Mouse (Mus musculus) C2C12 (cell line): ENCODE results near the gene Tnxb. TPM values are rescaled to one million over a fixed set of nuclear protein-coding genes. Genes with fewer than 3 reads are reported as not detected.

Experiments used
- H3K27me3 ChIP-seq: one replicate; pipeline ENCODE4 v1.6.1; 2011; ENCODE audit not compliant: control insufficient read depth, insufficient read depth, insufficient read length
- H3K36me3 ChIP-seq: one replicate; pipeline ENCODE4 v1.6.1; 2011; ENCODE audit not compliant: control insufficient read depth, insufficient read depth
- H3K4me3 ChIP-seq: one replicate; pipeline ENCODE4 v1.5.1; 2011; ENCODE audit warnings: mild to moderate bottlenecking, control low read depth; ENCODE audit not compliant: poor library complexity, insufficient read depth, severe bottlenecking
- H3K79me2 ChIP-seq: one replicate; pipeline ENCODE4 v1.6.1; 2011; ENCODE audit not compliant: control insufficient read depth, insufficient read depth
- H3K79me3 ChIP-seq: one replicate; pipeline ENCODE4 v1.6.1; 2011; ENCODE audit warnings: low read depth, control low read depth
- H3ac ChIP-seq: one replicate; pipeline ENCODE3; 2011; ENCODE audit warnings: low read depth; ENCODE audit not compliant: control insufficient read depth, insufficient read length
- CEBPB ChIP-seq: IDR thresholded peaks from one replicate; pipeline ENCODE4 v1.6.1; 2011; ENCODE audit warnings: low read depth, mild to moderate bottlenecking, control low read depth, moderate library complexity
- CTCF ChIP-seq: IDR thresholded peaks from one replicate; pipeline ENCODE4 v1.5.1; 2011; ENCODE audit not compliant: control insufficient read depth, insufficient read depth, insufficient read length
- FOSL1 ChIP-seq: IDR thresholded peaks from one replicate; pipeline ENCODE4 v1.8.0; 2011; ENCODE audit warnings: mild to moderate bottlenecking, low read length; ENCODE audit not compliant: poor library complexity, insufficient read depth, severe bottlenecking
- MAX ChIP-seq: IDR thresholded peaks from one replicate; pipeline ENCODE4 v1.6.1; 2011; ENCODE audit warnings: mild to moderate bottlenecking, control low read depth
- MYOD1 ChIP-seq: IDR thresholded peaks from one replicate; pipeline ENCODE4 v1.6.1; 2011; ENCODE audit warnings: low read depth; ENCODE audit not compliant: control insufficient read depth, insufficient read length
- MYOG ChIP-seq: IDR thresholded peaks from one replicate; pipeline ENCODE4 v1.6.1; 2011; ENCODE audit not compliant: control insufficient read depth, insufficient read length; ENCODE audit errors: extremely low read depth
- USF1 ChIP-seq: IDR thresholded peaks from one replicate; pipeline ENCODE4 v1.6.1; 2011; ENCODE audit warnings: low read depth, mild to moderate bottlenecking, control low read depth, moderate library complexity
- polyA plus RNA-seq: library from polyadenylated mRNA; unstranded; fragments of >200 nt; fragmentation: generic; extraction: Trizol; gene quantifications from one replicate; pipeline ENCODE4 v1.2.1, GENCODE M21; 2012; ENCODE audit warnings: missing spikeins

The Tnxb gene
- polyA plus RNA-seq, 1 experiment, result 0.02 TPM

DNA sequence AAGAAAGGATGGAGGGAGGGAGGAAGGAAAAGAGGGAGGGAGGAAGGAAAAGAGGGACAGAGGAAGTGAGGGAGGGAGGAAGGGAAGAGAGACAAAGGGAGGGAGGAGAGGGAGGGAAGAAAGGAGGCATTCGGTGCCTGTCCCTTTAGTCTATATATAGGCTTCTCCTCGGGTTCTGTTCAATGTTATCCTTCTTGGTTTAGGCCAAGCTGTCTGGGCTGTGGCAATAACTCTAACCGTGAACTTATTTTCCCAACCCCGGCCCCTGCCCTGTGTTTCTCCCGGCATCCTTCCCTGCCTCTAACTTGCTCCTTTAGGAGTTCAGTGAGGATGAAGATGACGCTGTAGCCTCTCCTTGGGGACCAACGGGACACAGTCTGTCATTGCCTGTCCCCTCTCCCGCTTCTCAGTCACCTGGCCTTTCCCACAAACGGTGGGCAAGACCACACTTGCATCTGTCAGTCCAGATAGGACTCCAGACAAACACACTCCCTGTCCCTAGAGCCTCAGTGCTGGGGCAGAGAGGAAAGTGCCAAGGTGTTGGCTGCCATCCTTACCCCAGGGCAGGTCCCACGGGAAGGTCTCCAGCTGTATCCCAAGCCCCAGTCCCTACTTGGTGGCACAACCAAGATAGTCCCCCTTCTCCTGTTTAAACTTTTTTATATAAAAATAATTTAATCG lies 4.3 kb downstream of the Tnxb start:
- Histone ChIP-seq H3ac (no peak overlapping the region), H3K79me2 (no peaks in the 10 kb centered on the region), H3K4me3 (no peak overlapping the region), H3K36me3 (no peaks in the 10 kb centered on the region), H3K79me3 (no peaks in the 10 kb centered on the region), H3K27me3 (peaks cover 90% of the 10 kb centered on the region)
- TF ChIP-seq CTCF (no peak), MAX (no peak), CEBPB (no peak), MYOD1 (no peak), MYOG (no peak)

DNA sequence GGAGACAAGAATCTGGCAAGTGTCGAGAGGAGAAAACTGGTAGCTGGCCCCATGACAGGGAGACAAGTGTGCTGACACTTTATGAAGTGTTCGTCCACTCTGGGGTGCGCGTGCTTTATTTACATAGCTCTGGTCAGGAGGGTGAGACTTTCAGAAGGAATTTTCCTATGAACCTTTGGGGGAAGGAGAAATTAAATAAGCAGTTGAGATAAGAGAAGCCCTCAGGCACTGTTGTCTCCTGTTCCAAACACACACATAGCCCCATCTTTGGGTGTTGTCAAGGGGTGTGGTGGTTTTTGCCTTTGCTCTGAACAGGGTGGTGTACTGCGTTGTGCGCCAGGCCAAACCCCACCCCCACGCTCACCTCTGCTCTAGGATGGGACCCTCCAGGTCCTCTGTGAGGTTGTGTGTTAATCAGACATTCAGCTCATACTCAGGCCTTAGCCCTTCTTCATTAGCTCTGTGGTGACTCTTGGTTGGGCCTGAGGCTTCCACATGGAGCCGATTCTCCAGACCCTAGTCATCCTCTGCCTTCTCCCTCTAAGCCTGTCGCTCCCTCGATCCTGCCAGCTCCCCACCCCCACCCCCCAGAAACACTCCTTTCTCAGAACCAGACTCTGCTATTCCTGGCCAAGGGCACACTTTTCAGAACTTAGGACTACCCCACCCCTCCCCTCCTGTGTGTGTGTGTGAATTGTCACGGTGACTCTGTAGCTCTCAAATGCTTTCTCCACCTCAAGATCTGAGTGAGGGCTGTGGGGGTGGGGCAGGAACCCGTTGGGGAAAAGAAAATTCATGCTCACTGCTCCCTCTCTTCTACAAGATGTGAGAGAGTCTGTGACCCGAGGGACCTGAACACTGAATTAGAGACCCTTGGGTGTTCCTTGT lies 5.1 kb downstream of the Tnxb start:
- Histone ChIP-seq H3K79me2 (no peaks in the 10 kb centered on the region), H3K36me3 (no peaks in the 10 kb centered on the region), H3ac (no peak overlapping the region), H3K4me3 (no peak overlapping the region), H3K27me3 (peaks cover 90% of the 10 kb centered on the region), H3K79me3 (no peaks in the 10 kb centered on the region)
- TF ChIP-seq MAX (no peak), CEBPB (no peak), MYOG (no peak), CTCF (no peak), MYOD1 (no peak), FOSL1 (no peak), USF1 (no peak)

DNA sequence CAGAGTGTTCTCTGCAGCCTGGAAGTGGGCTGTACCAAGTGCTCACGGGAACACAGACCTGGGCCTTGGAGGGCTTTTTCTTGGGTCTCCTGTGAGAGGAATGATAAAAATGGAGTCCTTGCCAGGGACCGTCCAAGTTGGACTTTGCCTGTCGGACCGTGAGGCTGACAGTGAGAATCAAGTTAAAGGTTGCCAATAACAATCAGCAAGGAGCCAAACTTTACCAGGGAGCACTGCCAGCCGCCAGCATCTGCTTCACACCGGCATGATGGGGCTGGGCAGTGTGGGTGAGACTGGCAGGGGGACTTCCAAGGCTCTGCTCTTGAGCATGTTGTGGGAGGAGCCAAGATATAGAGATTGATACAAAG lies 5.7 kb downstream of the Tnxb start:
- Histone ChIP-seq H3K4me3 (no peak overlapping the region), H3ac (no peak overlapping the region), H3K36me3 (no peaks in the 10 kb centered on the region), H3K79me2 (no peaks in the 10 kb centered on the region), H3K79me3 (no peaks in the 10 kb centered on the region), H3K27me3 (peaks cover 84% of the 10 kb centered on the region)
- TF ChIP-seq MYOG, result no peak
- TF ChIP-seq CTCF, result no peak
- no peak for TF ChIP-seq MAX
- TF ChIP-seq FOSL1, result no peak
- no peak for TF ChIP-seq MYOD1
- TF ChIP-seq CEBPB, result no peak
- TF ChIP-seq USF1, result no peak

DNA sequence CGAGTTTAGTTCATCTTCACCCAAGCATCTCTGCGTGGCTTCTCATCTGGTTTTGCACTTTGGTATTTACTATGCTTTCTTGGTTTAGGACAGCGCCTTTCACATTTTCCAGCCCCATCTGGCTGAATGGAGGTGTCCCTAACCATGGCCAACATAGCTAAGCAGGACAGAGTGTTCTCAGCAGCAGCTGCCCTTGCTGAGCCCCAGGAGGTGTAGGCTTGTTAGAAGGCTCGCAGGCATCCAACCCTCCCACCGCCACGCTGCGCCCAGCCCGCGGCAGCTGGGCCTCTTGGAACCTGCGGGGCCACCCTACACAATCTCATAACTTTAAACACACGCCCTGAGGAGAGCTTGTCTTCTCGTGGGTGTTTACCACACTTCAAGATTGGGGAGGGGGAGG lies 6.3 kb downstream of the Tnxb start:
- H3K27me3 ChIP-seq, result peaks cover 78% of the 10 kb centered on the region

GRCm38 (mm10) chr17:34680191-34680590 lies 9.9 kb downstream of the Tnxb start:
- Histone ChIP-seq H3K79me3 (no peaks in the 10 kb centered on the region), H3K27me3 (peaks cover 54% of the 10 kb centered on the region), H3ac (no peak overlapping the region), H3K4me3 (no peak overlapping the region), H3K79me2 (no peaks in the 10 kb centered on the region), H3K36me3 (no peaks in the 10 kb centered on the region)
- TF ChIP-seq MYOG (no peak), MAX (no peak), CEBPB (no peak), CTCF (no peak), MYOD1 (no peak), USF1 (no peak), FOSL1 (no peak)

More for the DNA sequence above, 6.3 kb downstream of the Tnxb start:
- Histone ChIP-seq H3ac (no peak overlapping the region), H3K4me3 (no peak overlapping the region), H3K79me2 (no peaks in the 10 kb centered on the region), H3K36me3 (no peaks in the 10 kb centered on the region), H3K79me3 (no peaks in the 10 kb centered on the region)
- TF ChIP-seq MYOG, result no peak
- TF ChIP-seq CEBPB, result no peak
- TF ChIP-seq FOSL1, result no peak
- TF ChIP-seq MAX, result no peak
- TF ChIP-seq MYOD1, result no peak
- TF ChIP-seq USF1, result no peak
- TF ChIP-seq CTCF, result no peak
